ENCODE assay signal across 13 mouse cellular contexts in the genomic region with DNA sequence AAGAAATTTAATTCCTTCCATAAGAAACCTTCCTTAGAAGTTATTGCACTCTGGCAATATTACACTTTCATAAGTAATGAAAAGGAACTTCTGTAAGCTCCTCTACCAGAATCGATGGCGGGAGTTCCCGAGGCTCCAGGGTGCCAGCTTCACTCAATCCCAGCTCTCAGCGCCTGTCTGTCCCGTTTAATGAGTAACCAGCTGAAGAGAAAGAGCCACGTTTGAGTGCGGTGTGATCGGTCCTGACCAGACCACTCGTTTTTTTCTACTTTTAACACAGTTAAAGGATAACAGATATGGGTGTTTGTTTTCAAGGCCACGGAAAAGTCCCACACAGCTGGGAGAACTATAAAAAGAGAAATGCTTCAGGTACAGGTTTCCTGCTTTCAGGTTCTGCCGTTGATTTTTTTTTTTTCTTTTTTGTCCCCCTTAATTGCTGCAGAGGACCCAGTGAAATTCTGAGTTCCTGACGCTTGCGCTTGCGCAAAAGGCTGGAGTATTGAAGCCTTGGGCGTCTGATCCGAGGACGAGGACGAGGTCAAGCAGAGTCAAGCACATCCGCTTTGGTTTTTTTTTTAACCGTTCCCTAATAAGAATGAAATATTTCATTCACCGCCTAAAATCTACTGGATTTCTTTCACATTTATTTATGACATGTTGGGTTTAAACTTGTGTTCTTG. TPM values are rescaled to one million over a fixed set of nuclear protein-coding genes. Genes with fewer than 3 reads are reported as not detected.
A peak's percentile ranks its signal among the peaks of the same experiment; 100 is the strongest.
DNase-seq lines count a peak whose midpoint lies in the region; ATAC-seq lines count a peak whose summit lies in the region.
"Had no signal": no experiment of that assay in that cellular context is flagged by ENCODE, and none has a peak within 500 bp of the region (broad histone marks: within the 10 kb centered on the region; RNA-seq: fewer than 3 reads in every experiment).

No protein-coding gene starts in this region.

- no peak overlapping the region for H3K9ac ChIP-seq in heart, embryonic 15.5 days
- no peak overlapping the region for H3K9ac ChIP-seq in liver, embryonic 16.5 days (ENCODE audit: low read depth, low read length)
- H3K9ac ChIP-seq: forebrain, embryonic 15.5 days had no signal

- no peak overlapping the region for H3K4me3 ChIP-seq in heart, embryonic 15.5 days
- H3K4me3 ChIP-seq in liver, embryonic 16.5 days (ENCODE audit: low read depth, low read length) = no peak overlapping the region
- H3K4me3 ChIP-seq: forebrain, embryonic 15.5 days; myocyte had no signal

- no peaks in the 10 kb centered on the region for H3K36me3 ChIP-seq in heart, embryonic 15.5 days
- no peaks in the 10 kb centered on the region for H3K36me3 ChIP-seq in liver, embryonic 16.5 days (ENCODE audit: control insufficient read depth, insufficient read depth)
- H3K36me3 ChIP-seq: forebrain, embryonic 15.5 days had no signal

- no peaks in the 10 kb centered on the region for H3K4me1 ChIP-seq in heart, embryonic 15.5 days (replicated peaks)
- H3K4me1 ChIP-seq in liver, embryonic 16.5 days (ENCODE audit: control insufficient read depth, low read depth, low read length) = no peaks in the 10 kb centered on the region
- H3K4me1 ChIP-seq: forebrain, embryonic 15.5 days had no signal

- no peak for ATAC-seq in heart, embryonic 15.5 days (replicated peaks; ENCODE audit: insufficient number of reproducible peaks, insufficient read depth, low FRiP score, low read depth)
- peak; percentile 85 for ATAC-seq in liver, embryonic 16.5 days (ENCODE audit: low read depth)
- ATAC-seq: forebrain, embryonic 15.5 days had no signal

- H3K9me3 ChIP-seq in heart, embryonic 15.5 days (replicated peaks) = no peaks in the 10 kb centered on the region
- H3K9me3 ChIP-seq in liver, embryonic 16.5 days (replicated peaks; ENCODE audit: control insufficient read depth, low read length) = no peaks in the 10 kb centered on the region
- H3K9me3 ChIP-seq: forebrain, embryonic 15.5 days had no signal

- intact Hi-C loops in heart, postnatal 25 days (cut with DNase I) = no loop called here

- H3K27me3 ChIP-seq in heart, embryonic 15.5 days = no peaks in the 10 kb centered on the region
- H3K27me3 ChIP-seq in liver, embryonic 16.5 days (ENCODE audit: control insufficient read depth, insufficient read depth, low read depth, low read length) = no peaks in the 10 kb centered on the region
- H3K27me3 ChIP-seq: CH12.LX; forebrain, embryonic 15.5 days had no signal

- 56% methylated on average over 21 of the region's 21 CpGs for WGBS in heart, embryonic 15.5 days
- 62% methylated on average over 21 of the region's 21 CpGs for WGBS in liver, embryonic 16.5 days (ENCODE audit: insufficient replicate concordance)

- no peak overlapping the region for H3K27ac ChIP-seq in heart, embryonic 15.5 days
- H3K27ac ChIP-seq in liver, embryonic 16.5 days (ENCODE audit: low read length) = peak overlapping the region; percentile 70
- H3K27ac ChIP-seq: forebrain, embryonic 15.5 days had no signal

- peak overlapping the region; percentile 17; the same call in 1 of the 2 replicates for H3K4me2 ChIP-seq in heart, embryonic 15.5 days
- H3K4me2 ChIP-seq in liver, embryonic 16.5 days (ENCODE audit: low read depth, low read length) = peak overlapping the region; percentile 22; the same call in 1 of the 2 replicates
- H3K4me2 ChIP-seq: forebrain, embryonic 15.5 days had no signal

- no peak for DNase-seq in heart, postnatal 25 days (ENCODE audit: low spot score)
- DNase-seq in adrenal gland, postnatal 14 days = peak; percentile 78
- peak; percentile 78 to 87 for DNase-seq in kidney, adult 8-10 months
- no peak for DNase-seq in urinary bladder, postnatal 4 days (ENCODE audit: low spot score in 2 of 2)
- DNase-seq in left cerebral cortex, adult 18-20 months (ENCODE audit: low spot score in 2 of 2) = no peak
- DNase-seq in thymus, postnatal 36 days = no peak
- DNase-seq: cerebellum, postnatal 25 days; heart, postnatal 14 days had no signal

RNA-seq across cellular contexts. Expression of a gene that starts 25.5 kb away (rescaled TPM):
- 27.9 and 39.1 TPM in 2 replicates for polyA plus RNA-seq in heart, embryonic 15.5 days (2015; fragmentation: Nextera tagmentation; extraction: Ambion mirVana)
- 10 to 100 TPM; 73.8 to 79.6 TPM for total RNA-seq in heart, postnatal 25 days (2021)
- total RNA-seq in adrenal gland, postnatal 14 days (2021) = 111 and 124 TPM in 2 replicates
- 6.0 and 7.3 TPM in 2 replicates for polyA plus RNA-seq in liver, embryonic 16.5 days (2015; fragmentation: Nextera tagmentation; extraction: Ambion mirVana)
- 100 to 1,000 TPM; 110 to 117 TPM for total RNA-seq in left cerebral cortex, adult 18-20 months (2021)

Comparison
In these comparisons a context has a peak if more than half of its experiments do, and no peak if none do; other contexts are left out.
1. DNase-seq: peak in adrenal gland, postnatal 14 days (single experiment) and kidney, adult 8-10 months (2 of 2); none in heart, postnatal 25 days (single experiment), urinary bladder, postnatal 4 days (0 of 2), left cerebral cortex, adult 18-20 months (0 of 2) and thymus, postnatal 36 days (0 of 2).